Mouse (Mus musculus) forebrain, postnatal 0 days (tissue): ENCODE data around the gene Olfm2. TPM values are rescaled to one million over a fixed set of nuclear protein-coding genes. Genes with fewer than 3 reads are reported as not detected.

Experiments
- ATAC-seq: fragments of 200-750 bp; cut with Nextera tagmentation; 2 replicates; pipeline ENCODE4 v1.8.0; 2017; ENCODE audit warnings: mild to moderate bottlenecking, moderate library complexity
- DNase-seq: peaks from one replicate; pipeline ENCODE4 v3.0.0-alpha.2; 2015
- H3K27ac ChIP-seq: fragments of 300-500 bp; sonication (generic); 2 replicates; pipeline ENCODE4 v1.5.1; 2014; ENCODE audit warnings: low read depth, mild to moderate bottlenecking, antibody characterized with exemption, low read length, moderate library complexity, mixed read lengths
- H3K27me3 ChIP-seq: fragments of 300-500 bp; sonication (generic); 2 replicates; pipeline ENCODE4 v1.6.1; 2014; ENCODE audit warnings: mild to moderate bottlenecking, low read length, mixed read lengths; ENCODE audit not compliant: insufficient read depth
- H3K36me3 ChIP-seq: fragments of 300-500 bp; sonication (generic); 2 replicates; pipeline ENCODE4 v1.6.1; 2014; ENCODE audit warnings: mild to moderate bottlenecking, moderate library complexity; ENCODE audit not compliant: insufficient read depth
- H3K4me1 ChIP-seq: fragments of 300-500 bp; sonication (generic); 2 replicates; pipeline ENCODE4 v1.6.1; 2014; ENCODE audit warnings: antibody characterized with exemption; ENCODE audit not compliant: insufficient read depth
- H3K4me2 ChIP-seq: fragments of 300-500 bp; sonication (generic); 2 replicates; pipeline ENCODE4 v1.6.1; 2014; ENCODE audit warnings: low read depth, mild to moderate bottlenecking, moderate library complexity
- H3K4me3 ChIP-seq: fragments of 300-500 bp; sonication (generic); 2 replicates; pipeline ENCODE4 v1.5.1; 2014; ENCODE audit warnings: low read depth, low read length, mixed read lengths
- H3K9ac ChIP-seq: fragments of 300-500 bp; sonication (generic); 2 replicates; pipeline ENCODE4 v1.6.1; 2014; ENCODE audit warnings: mild to moderate bottlenecking
- H3K9me3 ChIP-seq: fragments of 300-500 bp; sonication (generic); 2 replicates; pipeline ENCODE4 v1.6.1; 2016; ENCODE audit warnings: low read length
- CTCF ChIP-seq: sonication (generic); IDR thresholded peaks from 2 replicates; pipeline ENCODE4 v1.5.1; 2016; ENCODE audit warnings: antibody characterized with exemption, control low read depth, low read depth
- WGBS: fragments of 180-500 bp; shearing (Covaris S2); extraction: QIAGEN DNeasy Blood & Tissue Kit; methylation state at CpG from one replicate; pipeline ENCODE4 v1.1.7; 2014; 5-methylcytosine and 5-hydroxymethylcytosine counted together
- polyA plus RNA-seq: library from polyadenylated mRNA; unstranded; fragments of >200 nt; fragmentation: Nextera tagmentation; extraction: Ambion mirVana; gene quantifications from 2 replicates; pipeline ENCODE4 v1.2.1, GENCODE M21; 2015
- total RNA-seq: library from RNA; depleted of rRNA; stranded (reverse); fragments of >200 nt; gene quantifications from 2 replicates; pipeline ENCODE4 v1.2.3, GENCODE M21; 2014

Olfm2 gene
- total and polyA plus RNA-seq, 2 experiments from 2014 or later, result 249 to 263 TPM

DNA sequence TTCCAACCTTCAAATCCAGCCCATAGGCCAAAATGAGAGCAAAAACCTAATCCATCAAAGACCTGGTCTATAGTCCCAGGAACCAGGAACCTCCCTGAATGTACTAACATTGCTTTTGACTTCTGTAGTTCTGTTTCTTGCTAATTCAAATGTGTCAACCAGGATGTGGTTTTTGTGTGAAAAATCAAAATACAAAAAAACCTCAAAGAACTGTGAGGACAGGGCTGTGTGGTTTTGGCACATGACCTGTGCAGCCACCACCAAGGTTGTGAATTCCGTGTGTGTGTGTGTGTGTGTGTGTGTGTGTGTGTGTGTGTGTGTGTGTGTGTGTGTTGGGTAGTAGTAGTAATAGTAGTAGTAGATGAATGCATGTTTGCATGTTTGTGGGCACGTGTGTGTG, 19.1 kb upstream of the Olfm2 start:
- no peak for ATAC-seq
- H3K9me3 ChIP-seq, result no peaks in the 10 kb centered on the region
- 85% methylated on average over 2 of the region's 2 CpGs for WGBS

DNA sequence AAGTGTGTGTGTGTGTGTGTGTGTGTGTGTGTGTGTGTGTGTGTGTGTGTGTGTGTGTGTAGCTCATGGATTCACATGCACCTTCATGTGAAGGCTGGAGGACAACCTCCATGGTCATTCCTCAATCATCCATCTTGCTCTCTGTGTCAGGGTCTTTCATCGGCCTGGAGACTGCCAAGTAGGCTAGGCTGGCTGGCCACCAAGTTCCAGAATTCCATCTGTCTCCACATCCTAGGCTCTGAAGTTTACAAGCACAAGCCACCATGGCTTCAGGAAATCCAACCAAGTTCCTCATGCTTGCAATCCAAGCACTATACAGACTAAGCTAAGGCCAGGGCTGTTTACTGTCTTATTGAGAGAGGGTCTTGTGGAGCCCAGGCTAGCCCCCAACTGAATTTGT, 16.9 kb upstream of the Olfm2 start:
- no peak overlapping the region for H3K9ac ChIP-seq
- H3K9me3 ChIP-seq, result no peaks in the 10 kb centered on the region
- H3K36me3 ChIP-seq, result no peaks in the 10 kb centered on the region
- H3K4me1 ChIP-seq, result peaks cover 4% of the 10 kb centered on the region; the same call in 1 of the 2 replicates
- TF ChIP-seq CTCF, result no peak
- H3K4me3 ChIP-seq, result no peak overlapping the region
- no peak overlapping the region for H3K4me2 ChIP-seq
- DNase-seq (no peak), ATAC-seq (no peak)
- no peak overlapping the region for H3K27ac ChIP-seq
- WGBS, result 60% methylated on average over 1 of the region's 1 CpGs
- no peaks in the 10 kb centered on the region for H3K27me3 ChIP-seq

More for the DNA sequence above, 19.1 kb upstream of the Olfm2 start:
- no peaks in the 10 kb centered on the region for H3K36me3 ChIP-seq
- H3K27me3 ChIP-seq, result no peaks in the 10 kb centered on the region
- no peak for DNase-seq
- H3K4me3 ChIP-seq, result no peak overlapping the region
- peaks cover 4% of the 10 kb centered on the region; the same call in 1 of the 2 replicates for H3K4me1 ChIP-seq
- H3K27ac ChIP-seq, result no peak overlapping the region
- no peak for TF ChIP-seq CTCF
- no peak overlapping the region for H3K9ac ChIP-seq
- H3K4me2 ChIP-seq, result no peak overlapping the region

DNA sequence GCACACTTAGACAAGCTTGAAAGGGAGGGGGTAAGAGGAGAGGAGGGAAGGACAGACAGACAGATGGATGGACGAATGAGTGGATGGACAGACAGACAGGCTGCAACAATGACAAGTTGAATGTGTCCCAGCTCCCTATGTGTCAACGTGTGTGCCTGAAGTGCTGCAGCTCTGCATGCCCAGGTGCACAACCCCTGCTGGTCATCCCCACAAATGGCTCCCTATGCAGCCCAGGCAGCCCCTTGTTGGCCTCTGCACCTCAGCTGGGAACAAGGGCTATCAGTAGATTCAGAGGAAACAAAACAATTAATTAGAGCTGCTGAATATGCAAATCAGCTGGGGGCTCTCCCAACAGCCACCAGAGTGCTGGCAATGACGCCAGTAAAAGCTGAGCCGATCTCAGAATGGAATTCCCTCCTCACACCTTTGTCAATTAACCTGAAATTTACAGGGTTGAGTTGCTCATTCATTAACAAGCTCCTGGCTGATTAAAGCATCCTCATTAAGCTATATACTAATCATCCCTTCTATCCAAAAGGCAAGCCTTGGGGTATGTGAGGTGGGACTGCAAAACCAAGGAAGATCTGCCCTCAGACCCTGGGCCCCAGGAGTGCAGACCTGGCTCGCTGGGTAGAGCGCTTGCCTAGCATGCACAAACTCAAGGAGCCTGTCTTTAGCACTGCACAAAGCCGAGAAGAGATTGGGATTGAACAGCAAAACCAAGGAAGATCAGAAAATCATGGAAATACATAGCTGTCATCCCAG, 16.2 kb upstream of the Olfm2 start:
- Histone ChIP-seq H3K27ac (no peak overlapping the region), H3K9ac (no peak overlapping the region), H3K9me3 (no peaks in the 10 kb centered on the region), H3K27me3 (no peaks in the 10 kb centered on the region), H3K4me2 (no peak overlapping the region), H3K4me1 (peaks cover 4% of the 10 kb centered on the region; the same call in 1 of the 2 replicates), H3K4me3 (no peak overlapping the region), H3K36me3 (no peaks in the 10 kb centered on the region)
- 34% methylated on average over 7 of the region's 7 CpGs for WGBS
- peak; percentile 25; the same call in 1 of the 2 replicates for ATAC-seq
- TF ChIP-seq CTCF, result no peak
- no peak for DNase-seq

DNA sequence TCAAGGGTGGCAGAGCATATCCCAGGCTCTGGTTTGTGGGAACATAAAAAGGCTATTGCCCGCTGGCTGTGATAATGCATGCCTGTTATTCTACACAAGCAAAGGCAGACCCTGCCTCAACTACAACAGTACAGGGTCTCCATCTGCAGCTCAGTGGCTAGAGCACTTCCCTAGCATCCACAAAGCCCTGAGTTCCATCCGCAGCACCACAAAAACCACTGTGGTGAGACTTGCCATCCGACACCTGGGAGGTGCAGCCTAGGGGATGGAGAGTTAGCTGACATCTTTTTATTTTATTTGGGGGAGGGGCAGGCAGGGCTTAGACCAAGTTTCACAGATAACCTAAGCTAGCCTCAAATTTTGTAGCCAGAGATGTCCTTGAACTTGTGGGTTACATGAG, 15.2 kb upstream of the Olfm2 start:
- no peak overlapping the region for H3K4me2 ChIP-seq
- no peak overlapping the region for H3K27ac ChIP-seq
- no peak for ATAC-seq

DNA sequence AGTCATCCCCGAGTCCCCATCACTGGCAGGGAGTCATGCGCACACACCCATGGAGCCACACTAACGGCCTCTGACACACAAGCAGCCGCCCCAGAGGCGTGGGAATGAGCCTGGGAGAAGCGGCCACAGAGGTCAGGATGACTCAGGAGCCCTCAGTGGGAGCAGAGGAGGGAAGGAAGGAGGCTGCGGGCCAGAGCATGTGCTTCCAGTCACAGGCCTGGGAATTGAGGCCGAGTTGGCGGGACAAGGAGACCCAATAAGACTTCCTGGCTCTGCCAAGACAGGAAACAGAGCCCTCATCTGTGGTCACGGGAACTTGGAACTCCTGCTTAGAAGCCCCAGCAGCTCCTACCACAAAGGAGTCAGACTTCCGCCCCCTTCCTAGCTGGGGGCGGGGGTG, 14.7 kb upstream of the Olfm2 start:
- no peak overlapping the region for H3K9ac ChIP-seq
- no peak overlapping the region for H3K27ac ChIP-seq
- no peak for TF ChIP-seq CTCF
- no peak overlapping the region for H3K4me2 ChIP-seq
- H3K36me3 ChIP-seq, result no peaks in the 10 kb centered on the region
- no peaks in the 10 kb centered on the region for H3K9me3 ChIP-seq
- no peak overlapping the region for H3K4me3 ChIP-seq
- H3K4me1 ChIP-seq, result peaks cover 4% of the 10 kb centered on the region; the same call in 1 of the 2 replicates
- WGBS, result 76% methylated on average over 12 of the region's 12 CpGs
- DNase-seq, result no peak
- peak; percentile 27; the same call in 1 of the 2 replicates for ATAC-seq
- H3K27me3 ChIP-seq, result no peaks in the 10 kb centered on the region

More for the DNA sequence above, 15.2 kb upstream of the Olfm2 start:
- Histone ChIP-seq H3K36me3 (no peaks in the 10 kb centered on the region), H3K9ac (no peak overlapping the region), H3K4me3 (no peak overlapping the region), H3K4me1 (peaks cover 4% of the 10 kb centered on the region; the same call in 1 of the 2 replicates), H3K27me3 (no peaks in the 10 kb centered on the region), H3K9me3 (no peaks in the 10 kb centered on the region)
- no peak for DNase-seq
- 74% methylated on average over 3 of the region's 3 CpGs for WGBS
- no peak for TF ChIP-seq CTCF

DNA sequence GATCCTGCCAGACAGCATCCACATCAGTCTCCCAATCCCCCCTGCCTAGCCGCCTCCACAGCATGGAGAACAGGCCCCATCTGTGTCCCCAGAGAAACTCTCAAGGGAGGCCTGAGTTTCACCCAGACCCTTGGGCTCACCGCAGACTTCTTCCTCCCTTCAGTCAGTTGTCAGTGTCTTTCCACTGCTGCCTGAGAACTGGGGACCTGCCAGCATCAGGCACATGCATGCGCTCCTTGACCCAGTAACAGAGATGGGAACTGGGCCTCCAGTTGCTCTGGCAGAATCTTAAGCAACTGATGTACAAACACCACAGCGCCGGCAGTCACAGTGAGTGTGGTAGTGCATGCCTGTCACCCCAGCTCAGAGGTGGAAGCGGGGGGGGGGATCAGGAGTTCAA, 12.7 kb upstream of the Olfm2 start:
- H3K27me3 ChIP-seq, result no peaks in the 10 kb centered on the region
- no peak for ATAC-seq
- 94% methylated on average over 6 of the region's 6 CpGs for WGBS
- H3K36me3 ChIP-seq, result no peaks in the 10 kb centered on the region
- H3K9me3 ChIP-seq, result no peaks in the 10 kb centered on the region
- H3K4me2 ChIP-seq, result no peak overlapping the region
- H3K4me3 ChIP-seq, result no peak overlapping the region
- H3K4me1 ChIP-seq, result peaks cover 4% of the 10 kb centered on the region; the same call in 1 of the 2 replicates
- no peak for DNase-seq
- H3K27ac ChIP-seq, result no peak overlapping the region
- no peak overlapping the region for H3K9ac ChIP-seq
- no peak for TF ChIP-seq CTCF

DNA sequence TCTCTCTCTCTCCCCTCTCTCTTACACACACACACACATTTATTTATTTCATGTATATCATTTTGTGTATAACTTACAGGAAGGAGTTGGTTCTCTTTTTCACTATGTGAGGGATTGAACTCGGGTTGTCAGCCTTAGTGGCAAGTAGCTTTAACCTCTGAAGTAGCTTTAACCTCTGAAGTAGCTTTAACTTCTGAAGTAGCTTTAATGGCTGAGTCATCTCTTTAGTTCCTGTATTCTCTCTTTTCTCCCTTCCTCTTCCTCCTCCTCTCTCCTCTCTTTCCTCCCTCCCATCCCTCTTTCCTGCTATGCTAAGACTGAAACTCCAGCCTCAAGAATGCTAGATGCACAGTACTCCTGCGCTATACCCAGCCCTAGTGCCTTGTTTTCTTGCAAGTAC, 12.1 kb upstream of the Olfm2 start:
- H3K36me3 ChIP-seq, result no peaks in the 10 kb centered on the region
- no peaks in the 10 kb centered on the region for H3K9me3 ChIP-seq
- H3K27me3 ChIP-seq, result no peaks in the 10 kb centered on the region
- H3K27ac ChIP-seq, result no peak overlapping the region
- DNase-seq, result no peak
- H3K9ac ChIP-seq, result no peak overlapping the region
- no peak for TF ChIP-seq CTCF
- H3K4me1 ChIP-seq, result peaks cover 4% of the 10 kb centered on the region; the same call in 1 of the 2 replicates
- no peak overlapping the region for H3K4me2 ChIP-seq
- 79% methylated on average over 2 of the region's 2 CpGs for WGBS
- no peak overlapping the region for H3K4me3 ChIP-seq
- no peak for ATAC-seq
